Comparison of ENCODE assay signal across 10 mouse cellular contexts in the genomic region with DNA sequence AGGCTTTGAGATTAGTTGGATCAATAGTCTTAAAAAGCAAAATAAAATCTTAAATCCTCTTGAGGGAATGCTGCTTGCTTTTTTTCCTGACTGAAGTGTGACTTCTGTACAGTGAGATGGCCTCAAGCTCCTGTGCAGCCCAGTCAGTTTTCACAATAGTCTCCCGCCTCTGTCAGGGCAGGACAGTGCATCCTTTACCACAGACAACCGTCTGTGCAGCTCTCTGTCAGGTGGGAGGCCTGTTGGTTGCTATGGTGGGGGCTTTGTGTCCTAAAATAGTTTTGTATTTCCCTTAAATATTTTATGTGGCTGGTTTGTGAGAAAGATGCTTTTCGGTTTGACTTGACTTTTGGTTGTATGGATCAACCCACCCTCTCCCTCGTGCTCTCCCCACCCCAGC. TPM values are rescaled to one million over a fixed set of nuclear protein-coding genes. Genes with fewer than 3 reads are reported as not detected.
DNase-seq lines count a peak whose midpoint lies in the region; ATAC-seq and TF ChIP-seq lines count a peak whose summit lies in the region.
"Had no signal": no experiment of that assay in that cellular context is flagged by ENCODE, and none has a peak within 500 bp of the region (broad histone marks: within the 10 kb centered on the region; RNA-seq: fewer than 3 reads in every experiment).

No protein-coding gene starts in this region.

- no peak for TF ChIP-seq EP300 in heart, adult 2 months (IDR thresholded peaks at IDR 0.05; ENCODE audit: insufficient read depth, low read depth, low read length)
- TF ChIP-seq EP300 in lung, postnatal 0 days (IDR thresholded peaks at IDR 0.05), result no peak

- peak in 1 of 2 experiments; percentile 23 for DNase-seq in heart, adult 2 months
- no peak for DNase-seq in heart, adult 18-20 months
- DNase-seq in lung, postnatal 0 days (ENCODE audit: low spot score), result no peak
- DNase-seq in lung, postnatal 4 days, result no peak
- DNase-seq in left cerebral cortex, postnatal 36 days (ENCODE audit: low spot score in 2 of 2), result no peak
- DNase-seq: liver, embryonic 13.5 days had no signal

- TF ChIP-seq CTCF in heart, adult 2 months (IDR thresholded peaks at IDR 0.05), result no peak
- no peak for TF ChIP-seq CTCF in lung, postnatal 0 days (IDR thresholded peaks at IDR 0.05)
- no peak for TF ChIP-seq CTCF in olfactory bulb, adult 2 months (IDR thresholded peaks at IDR 0.05; ENCODE audit: insufficient read depth, low read depth, low read length)

- peaks cover 40% of the 10 kb centered on the region for H3K4me1 ChIP-seq in heart, adult 2 months (ENCODE audit: control insufficient read depth, insufficient read depth, low read length)
- peaks cover 41% of the 10 kb centered on the region for H3K4me1 ChIP-seq in lung, postnatal 0 days (ENCODE audit: insufficient read depth, low read depth, low read length)
- peaks cover 61% of the 10 kb centered on the region for H3K4me1 ChIP-seq in hindbrain, embryonic 16.5 days (ENCODE audit: control insufficient read depth, insufficient read depth, low read depth, low read length)
- peaks cover 48% of the 10 kb centered on the region for H3K4me1 ChIP-seq in olfactory bulb, adult 2 months (ENCODE audit: control insufficient read depth, insufficient read depth, low read length)

- no peaks in the 10 kb centered on the region for H3K27me3 ChIP-seq in heart, adult 2 months (ENCODE audit: control insufficient read depth, insufficient read depth, low read length)
- H3K27me3 ChIP-seq in lung, postnatal 0 days (replicated peaks; ENCODE audit: insufficient read depth, low read length), result no peaks in the 10 kb centered on the region
- H3K27me3 ChIP-seq in hindbrain, embryonic 16.5 days (replicated peaks; ENCODE audit: control insufficient read depth, insufficient read depth, low read length), result no peaks in the 10 kb centered on the region
- H3K27me3 ChIP-seq: liver, embryonic 13.5 days had no signal

- H3K4me3 ChIP-seq in heart, adult 2 months, result peak overlapping the region; percentile 99
- no peak overlapping the region for H3K4me3 ChIP-seq in lung, postnatal 0 days (ENCODE audit: low read depth, low read length)
- no peak overlapping the region for H3K4me3 ChIP-seq in hindbrain, embryonic 16.5 days (ENCODE audit: low read length)
- H3K4me3 ChIP-seq in olfactory bulb, adult 2 months (ENCODE audit: insufficient read depth, low read depth, low read length), result peak overlapping the region; percentile 47

- no peaks in the 10 kb centered on the region for H3K9me3 ChIP-seq in lung, postnatal 0 days (ENCODE audit: low read length)
- H3K9me3 ChIP-seq in hindbrain, embryonic 16.5 days (ENCODE audit: control insufficient read depth, low read length), result no peaks in the 10 kb centered on the region

- no peak for ATAC-seq in lung, postnatal 0 days
- no peak for ATAC-seq in hindbrain, embryonic 16.5 days
- no peak for ATAC-seq in megakaryocyte progenitor cell, adult 5-6 weeks (replicated peaks; ENCODE audit: poor library complexity)
- ATAC-seq: intestine, embryonic 16.5 days had no signal

- peaks cover 36% of the 10 kb centered on the region for H3K36me3 ChIP-seq in heart, adult 2 months (ENCODE audit: control insufficient read depth, insufficient read depth, low read length)
- peaks cover 14% of the 10 kb centered on the region; the same call in 1 of the 2 replicates for H3K36me3 ChIP-seq in lung, postnatal 0 days (ENCODE audit: insufficient read depth, low read length)
- H3K36me3 ChIP-seq in hindbrain, embryonic 16.5 days (ENCODE audit: control insufficient read depth, insufficient read depth, low read length), result no peaks in the 10 kb centered on the region

- 38% methylated on average over 4 of the region's 4 CpGs for WGBS in heart, adult 2 months
- 65% methylated on average over 4 of the region's 4 CpGs for WGBS in lung, postnatal 0 days
- WGBS in hindbrain, embryonic 16.5 days, result 55% methylated on average over 4 of the region's 4 CpGs
- 21% methylated on average over 4 of the region's 4 CpGs for WGBS in olfactory bulb, adult 2 months

- TF ChIP-seq POLR2A in heart, adult 2 months (IDR thresholded peaks at IDR 0.05; ENCODE audit: insufficient read depth, low read depth, low read length), result no peak
- TF ChIP-seq POLR2A in olfactory bulb, adult 2 months (IDR thresholded peaks at IDR 0.05; ENCODE audit: insufficient read depth, low read depth, low read length), result no peak

- 0 out of 2 replicates have a peak overlapping the region, but pooled peaks have one; percentile 11 for H3K4me2 ChIP-seq in lung, postnatal 0 days (replicated peaks; ENCODE audit: low read depth, low read length)
- H3K4me2 ChIP-seq in hindbrain, embryonic 16.5 days (ENCODE audit: low read length), result 0 out of 2 replicates have a peak overlapping the region, but pooled peaks have one; percentile 1
- H3K4me2 ChIP-seq: liver, embryonic 13.5 days had no signal

- intact Hi-C loops in heart, adult 2 months (cut with DNase I), result no loop called here
- intact Hi-C loops in left cerebral cortex, postnatal 36 days (cut with DNase I), result loop anchor here (2.0 kb wide), 1 partner anchor 17 kb away; no protein-coding TSS in a partner anchor

- peak overlapping the region; percentile 100 for H3K27ac ChIP-seq in heart, adult 2 months
- no peak overlapping the region for H3K27ac ChIP-seq in lung, postnatal 0 days (ENCODE audit: low read length)
- H3K27ac ChIP-seq in hindbrain, embryonic 16.5 days (ENCODE audit: low read depth, low read length), result no peak overlapping the region
- H3K27ac ChIP-seq in olfactory bulb, adult 2 months (ENCODE audit: insufficient read depth, low read depth, low read length), result peak overlapping the region; percentile 90

- H3K9ac ChIP-seq in heart, adult 2 months (ENCODE audit: low read depth, low read length), result peak overlapping the region; percentile 52
- no peak overlapping the region for H3K9ac ChIP-seq in lung, postnatal 0 days (replicated peaks; ENCODE audit: low read depth)
- H3K9ac ChIP-seq in hindbrain, embryonic 16.5 days (ENCODE audit: low read depth, low read length), result peak overlapping the region; percentile 12; the same call in 1 of the 2 replicates
- H3K9ac ChIP-seq: liver, embryonic 13.5 days had no signal

- H3K79me2 ChIP-seq in heart, adult 2 months (replicated peaks; ENCODE audit: control insufficient read depth, insufficient read depth, low read length), result peaks cover 15% of the 10 kb centered on the region

RNA-seq across cellular contexts. Expression of a gene that starts 3.3 kb away (rescaled TPM):
- 10 to 100 TPM; 65.4 to 89.5 TPM for total RNA-seq in heart, adult 2 months (2021)
- 71.5 and 83.9 TPM in 2 replicates for polyA plus RNA-seq in heart, adult 2 months (2012; rRNA removed)
- total RNA-seq in heart, adult 18-20 months (2021), result 10 to 100 TPM; 86.8 to 98.2 TPM
- 62.2 and 62.4 TPM in 2 replicates for polyA plus RNA-seq in lung, postnatal 0 days (2015; fragmentation: Nextera tagmentation; extraction: Ambion mirVana)
- polyA plus RNA-seq in hindbrain, embryonic 16.5 days (2015; fragmentation: Nextera tagmentation; extraction: Ambion mirVana), result 53.9 and 63.4 TPM in 2 replicates
- polyA plus RNA-seq in olfactory bulb, adult 2 months (2012; ENCODE audit: insufficient read depth, insufficient read length, low replicate concordance, missing spikeins), result not detected in 2 replicates
- 9.8 and 11.7 TPM in 2 replicates for total RNA-seq in megakaryocyte progenitor cell, adult 5-6 weeks (2015)
- total RNA-seq in megakaryocyte progenitor cell, adult 5-6 weeks (2017), result 11.4 and 12.9 TPM in 2 replicates
- total RNA-seq in left cerebral cortex, postnatal 36 days (2021), result 100 to 1,000 TPM; 210 to 217 TPM

Comparison
In these comparisons a context has a peak if more than half of its experiments do, and no peak if none do; other contexts are left out.
1. H3K27ac ChIP-seq: peak in heart, adult 2 months (single experiment) and olfactory bulb, adult 2 months (single experiment); none in lung, postnatal 0 days (single experiment) and hindbrain, embryonic 16.5 days (single experiment).
2. H3K4me3 ChIP-seq: peak in heart, adult 2 months (single experiment) and olfactory bulb, adult 2 months (single experiment); none in lung, postnatal 0 days (single experiment) and hindbrain, embryonic 16.5 days (single experiment).
3. RNA of a gene that starts 3.3 kb away (total RNA-seq): 210 to 217 TPM in left cerebral cortex, postnatal 36 days, 86.8 to 98.2 TPM in heart, adult 18-20 months and 65.4 to 89.5 TPM in heart, adult 2 months; 9.8 to 12.9 TPM in megakaryocyte progenitor cell, adult 5-6 weeks; every median in the first group is over 4 times any median in the second.